Mouse (Mus musculus) forebrain, embryonic 13.5 days (tissue): ENCODE data around the gene Mmd2. TPM values are rescaled to one million over a fixed set of nuclear protein-coding genes. Genes with fewer than 3 reads are reported as not detected.

ENCODE experiments used
- ATAC-seq: fragments of 200-750 bp; cut with Nextera tagmentation; 2 replicates; pipeline ENCODE4 v1.8.0; 2017
- H3K27ac ChIP-seq: fragments of 300-500 bp; sonication (generic); 2 replicates; pipeline ENCODE4 v1.5.1; 2015; ENCODE audit warnings: inconsistent platforms, mild to moderate bottlenecking, moderate library complexity
- H3K27me3 ChIP-seq: fragments of 300-500 bp; sonication (generic); 2 replicates; pipeline ENCODE4 v1.6.1; 2015; ENCODE audit warnings: mild to moderate bottlenecking, inconsistent platforms
- H3K36me3 ChIP-seq: fragments of 300-500 bp; sonication (generic); 2 replicates; pipeline ENCODE4 v1.6.1; 2015; ENCODE audit warnings: mild to moderate bottlenecking, inconsistent platforms; ENCODE audit not compliant: poor library complexity, severe bottlenecking
- H3K4me1 ChIP-seq: fragments of 300-500 bp; sonication (generic); 2 replicates; pipeline ENCODE4 v1.6.1; 2015; ENCODE audit warnings: inconsistent platforms
- H3K4me2 ChIP-seq: fragments of 300-500 bp; sonication (generic); 2 replicates; pipeline ENCODE4 v1.6.1; 2015; ENCODE audit warnings: inconsistent platforms, mild to moderate bottlenecking, moderate library complexity
- H3K4me3 ChIP-seq: fragments of 300-500 bp; sonication (generic); 2 replicates; pipeline ENCODE4 v1.5.1; 2015; ENCODE audit warnings: mild to moderate bottlenecking, inconsistent platforms
- H3K9ac ChIP-seq: fragments of 300-500 bp; sonication (generic); 2 replicates; pipeline ENCODE4 v1.6.1; 2015; ENCODE audit warnings: mild to moderate bottlenecking, inconsistent platforms
- H3K9me3 ChIP-seq: fragments of 300-500 bp; sonication (generic); replicated peaks from 2 replicates; pipeline ENCODE4 v1.6.1; 2016; ENCODE audit warnings: inconsistent platforms
- WGBS: fragments of 180-500 bp; shearing (Covaris S2); methylation state at CpG from one replicate; pipeline ENCODE4 v1.1.7; 2015; 5-methylcytosine and 5-hydroxymethylcytosine counted together
- polyA plus RNA-seq: library from polyadenylated mRNA; unstranded; fragments of >200 nt; fragmentation: Nextera tagmentation; extraction: Ambion mirVana; gene quantifications from 2 replicates; pipeline ENCODE4 v1.2.1, GENCODE M21; 2015

Mmd2 gene
- polyA plus RNA-seq, 1 experiment from 2014 or later = 42.7 TPM

- Histone ChIP-seq H3K4me2 (peak overlapping the region; percentile 17; the same call in 1 of the 2 replicates), H3K36me3 (peaks cover 2% of the 10 kb centered on the region), H3K4me3 (no peak overlapping the region), H3K27me3 (no peaks in the 10 kb centered on the region), H3K27ac (no peak overlapping the region), H3K9me3 (no peaks in the 10 kb centered on the region), H3K9ac (no peak overlapping the region), H3K4me1 (no peaks in the 10 kb centered on the region)
- WGBS = 21% methylated on average over 17 of the region's 21 CpGs
- ATAC-seq = peak; percentile 87
Observed at GRCm38 (mm10) chr5:142557397-142558067, 51.1 kb downstream of the Mmd2 start.

GRCm38 (mm10) chr5:142556721-142557120 lies 51.9 kb downstream of the Mmd2 start:
- Histone ChIP-seq H3K27me3 (no peaks in the 10 kb centered on the region), H3K36me3 (no peaks in the 10 kb centered on the region), H3K4me2 (no peak overlapping the region), H3K27ac (no peak overlapping the region), H3K4me1 (no peaks in the 10 kb centered on the region), H3K9me3 (no peaks in the 10 kb centered on the region), H3K4me3 (no peak overlapping the region), H3K9ac (no peak overlapping the region)
- ATAC-seq = no peak
- WGBS = 90% methylated on average over 4 of the region's 4 CpGs

- Histone ChIP-seq H3K4me1 (peaks cover 3% of the 10 kb centered on the region; the same call in 1 of the 2 replicates), H3K4me3 (no peak overlapping the region), H3K27me3 (0 out of 2 replicates have a peak, but pooled peaks cover under 1% of the 10 kb centered on the region), H3K27ac (no peak overlapping the region), H3K36me3 (no peaks in the 10 kb centered on the region), H3K9ac (no peak overlapping the region), H3K9me3 (no peaks in the 10 kb centered on the region), H3K4me2 (no peak overlapping the region)
- no peak for ATAC-seq
- 81% methylated on average over 5 of the region's 5 CpGs for WGBS
Observed at GRCm38 (mm10) chr5:142555866-142556265, 52.7 kb downstream of the Mmd2 start.

- H3K4me2 ChIP-seq = peak within 1 kb of the TSS; percentile 96
- no peaks in the 10 kb centered on the region for H3K9me3 ChIP-seq
- peak within 1 kb of the TSS; percentile 64 for H3K4me3 ChIP-seq
- peaks cover 14% of the 10 kb centered on the region for H3K4me1 ChIP-seq
- WGBS = 3% methylated on average over 74 of the region's 80 CpGs
- peak within 1 kb of the TSS; percentile 67 for H3K9ac ChIP-seq
- 0 out of 2 replicates have a peak within 1 kb of the TSS, but pooled peaks have one; percentile 23 for H3K27ac ChIP-seq
- ATAC-seq = peak; percentile 92
- H3K27me3 ChIP-seq = peaks cover 26% of the 10 kb centered on the region
- H3K36me3 ChIP-seq = no peaks in the 10 kb centered on the region
Observed at GRCm38 (mm10) chr5:142550706-142551652, 57.6 kb downstream of the Mmd2 start, which contains the start of gene Radil. TSS of gene Radil (minus strand) at chr5:142551098.

- H3K4me1 ChIP-seq = peaks cover 14% of the 10 kb centered on the region
- H3K36me3 ChIP-seq = no peaks in the 10 kb centered on the region
- 0 out of 2 replicates have a peak overlapping the region, but pooled peaks have one; percentile 23 for H3K27ac ChIP-seq
- ATAC-seq = peak; percentile 33; the same call in 1 of the 2 replicates
- peak overlapping the region; percentile 67 for H3K9ac ChIP-seq
- peaks cover 26% of the 10 kb centered on the region for H3K27me3 ChIP-seq
- peak overlapping the region; percentile 64 for H3K4me3 ChIP-seq
- H3K9me3 ChIP-seq = no peaks in the 10 kb centered on the region
- peak overlapping the region; percentile 96 for H3K4me2 ChIP-seq
- 2% methylated on average over 31 of the region's 31 CpGs for WGBS
Observed at GRCm38 (mm10) chr5:142549961-142550705, 58.5 kb downstream of the Mmd2 start.

- no peak overlapping the region for H3K4me3 ChIP-seq
- H3K27me3 ChIP-seq = peaks cover 26% of the 10 kb centered on the region
- 55% methylated on average over 9 of the region's 9 CpGs for WGBS
- peak overlapping the region; percentile 96; the same call in 1 of the 2 replicates for H3K4me2 ChIP-seq
- no peaks in the 10 kb centered on the region for H3K36me3 ChIP-seq
- peaks cover 14% of the 10 kb centered on the region for H3K4me1 ChIP-seq
- no peak overlapping the region for H3K27ac ChIP-seq
- no peaks in the 10 kb centered on the region for H3K9me3 ChIP-seq
- no peak for ATAC-seq
- H3K9ac ChIP-seq = no peak overlapping the region
Observed at GRCm38 (mm10) chr5:142549441-142549840, 59.2 kb downstream of the Mmd2 start.

GRCm38 (mm10) chr5:142547066-142547465 lies 61.5 kb downstream of the Mmd2 start:
- Histone ChIP-seq H3K9me3 (no peaks in the 10 kb centered on the region), H3K4me1 (peaks cover 14% of the 10 kb centered on the region), H3K27me3 (peaks cover 26% of the 10 kb centered on the region), H3K9ac (no peak overlapping the region), H3K4me3 (no peak overlapping the region), H3K36me3 (no peaks in the 10 kb centered on the region), H3K4me2 (no peak overlapping the region), H3K27ac (no peak overlapping the region)
- 87% methylated on average over 3 of the region's 3 CpGs for WGBS
- ATAC-seq = no peak

- Histone ChIP-seq H3K4me1 (peaks cover 14% of the 10 kb centered on the region), H3K9ac (no peak overlapping the region), H3K4me2 (no peak overlapping the region), H3K9me3 (no peaks in the 10 kb centered on the region), H3K36me3 (no peaks in the 10 kb centered on the region), H3K27ac (no peak overlapping the region), H3K4me3 (no peak overlapping the region), H3K27me3 (peaks cover 26% of the 10 kb centered on the region)
- ATAC-seq = no peak
- 5% methylated on average over 5 of the region's 5 CpGs for WGBS
Observed at GRCm38 (mm10) chr5:142546344-142546743, 62.3 kb downstream of the Mmd2 start.

GRCm38 (mm10) chr5:142545014-142545795 lies 63.4 kb downstream of the Mmd2 start:
- no peaks in the 10 kb centered on the region for H3K36me3 ChIP-seq
- ATAC-seq = no peak
- H3K9me3 ChIP-seq = no peaks in the 10 kb centered on the region
- H3K27ac ChIP-seq = no peak overlapping the region
- H3K4me3 ChIP-seq = no peak overlapping the region
- peaks cover 4% of the 10 kb centered on the region for H3K4me1 ChIP-seq
- peaks cover 18% of the 10 kb centered on the region for H3K27me3 ChIP-seq
- H3K9ac ChIP-seq = no peak overlapping the region
- 87% methylated on average over 5 of the region's 5 CpGs for WGBS
- H3K4me2 ChIP-seq = no peak overlapping the region

GRCm38 (mm10) chr5:142537286-142537685 lies 71.3 kb downstream of the Mmd2 start:
- H3K9me3 ChIP-seq = no peaks in the 10 kb centered on the region
- H3K4me1 ChIP-seq = no peaks in the 10 kb centered on the region
- no peak overlapping the region for H3K27ac ChIP-seq
- ATAC-seq = no peak
- 86% methylated on average over 3 of the region's 3 CpGs for WGBS
- no peaks in the 10 kb centered on the region for H3K36me3 ChIP-seq
- H3K4me3 ChIP-seq = no peak overlapping the region
- H3K27me3 ChIP-seq = no peaks in the 10 kb centered on the region
- no peak overlapping the region for H3K9ac ChIP-seq
- no peak overlapping the region for H3K4me2 ChIP-seq

GRCm38 (mm10) chr5:142535388-142535787 lies 73.2 kb downstream of the Mmd2 start:
- ATAC-seq = no peak
- no peaks in the 10 kb centered on the region for H3K4me1 ChIP-seq
- no peak overlapping the region for H3K9ac ChIP-seq
- no peaks in the 10 kb centered on the region for H3K9me3 ChIP-seq
- no peak overlapping the region for H3K4me2 ChIP-seq
- H3K4me3 ChIP-seq = no peak overlapping the region
- H3K27ac ChIP-seq = no peak overlapping the region
- whole genome bisulfite sequencing = 86% methylated on average over 4 of the region's 4 CpGs
- peaks cover 8% of the 10 kb centered on the region; the same call in 1 of the 2 replicates for H3K27me3 ChIP-seq
- no peaks in the 10 kb centered on the region for H3K36me3 ChIP-seq
